Mouse (Mus musculus): ENCODE results near the gene Pwp2. TPM values are rescaled to one million over a fixed set of nuclear protein-coding genes. Genes with fewer than 3 reads are reported as not detected.

The Pwp2 gene
- polyA plus RNA-seq, 1 experiment from 2014 or later = 13.6 TPM

GRCm38 (mm10) chr10:78156926-78157325 lies 28.0 kb downstream of the Pwp2 start:
- Histone ChIP-seq H3K4me3 (replicated peaks; ENCODE audit: low read depth, low read length) (no peak overlapping the region), H3K9me3 (replicated peaks; ENCODE audit: low read length) (no peaks in the 10 kb centered on the region), H3K9ac (ENCODE audit: low read depth, low read length) (no peak overlapping the region), H3K27me3 (ENCODE audit: insufficient read depth, low read length) (no peaks in the 10 kb centered on the region), H3K4me1 (replicated peaks; ENCODE audit: insufficient read depth, low read length) (peaks cover 3% of the 10 kb centered on the region; the same call in 1 of the 2 replicates), H3K36me3 (ENCODE audit: insufficient read depth, low read length) (no peaks in the 10 kb centered on the region), H3K27ac (no peak overlapping the region), H3K4me2 (ENCODE audit: low read length) (no peak overlapping the region)
- DNase-seq (ENCODE audit: low spot score) (no peak), ATAC-seq (replicated peaks; ENCODE audit: low FRiP score, low read depth) (no peak)
- TF ChIP-seq CTCF (IDR thresholded peaks at IDR 0.05; ENCODE audit: low read depth) = no peak
- WGBS = 66% methylated on average over 6 of the region's 6 CpGs

DNA sequence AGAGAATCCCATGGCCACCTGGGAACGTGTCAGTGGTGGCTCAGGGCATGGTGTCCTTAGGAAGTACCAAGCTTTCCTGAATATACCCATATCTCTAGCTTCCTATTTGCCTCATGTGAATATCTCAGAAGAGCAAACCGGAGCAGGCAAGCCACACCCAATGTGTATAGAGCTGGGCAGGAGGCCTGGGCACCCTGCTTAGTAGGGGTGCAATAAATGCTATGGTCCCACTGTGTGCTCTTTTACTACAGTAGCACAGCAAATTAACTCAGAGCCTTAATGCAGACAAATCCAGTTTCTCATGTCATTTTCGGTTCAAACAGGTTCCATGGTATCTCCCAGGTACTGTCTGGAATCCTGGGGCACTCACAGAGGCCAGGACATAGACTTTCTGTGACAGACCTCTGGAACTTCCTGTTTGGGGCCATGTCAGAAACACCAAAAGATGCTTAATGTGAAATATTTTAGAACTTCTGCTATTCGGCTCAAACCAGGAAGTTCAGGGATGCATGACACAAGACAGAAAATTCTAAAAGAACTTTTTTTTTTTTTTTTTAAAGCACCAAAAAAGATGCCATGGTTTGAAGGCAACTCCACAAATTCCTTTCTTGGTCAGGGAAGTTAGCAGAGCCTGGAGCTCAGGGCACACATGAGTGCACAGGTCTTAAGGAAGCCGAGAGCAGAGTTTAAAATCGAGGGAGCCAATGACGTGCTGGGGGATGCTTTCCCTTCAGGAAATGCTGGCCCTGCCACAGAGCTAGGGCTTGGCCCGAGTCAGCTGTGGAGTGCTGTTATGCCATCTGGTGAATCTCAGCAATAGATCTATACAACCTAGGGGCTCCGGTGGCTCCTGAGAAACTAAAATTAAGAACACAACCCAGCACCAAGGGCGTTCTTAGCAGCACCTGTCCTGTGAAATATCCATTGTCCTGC lies 35.8 kb downstream of the Pwp2 start:
- DNase-seq (ENCODE audit: low spot score) (no peak), ATAC-seq (replicated peaks; ENCODE audit: low FRiP score, low read depth) (no peak)
- H3K36me3 ChIP-seq (ENCODE audit: insufficient read depth, low read length) = no peaks in the 10 kb centered on the region
- no peaks in the 10 kb centered on the region for H3K4me1 ChIP-seq (replicated peaks; ENCODE audit: insufficient read depth, low read length)
- no peaks in the 10 kb centered on the region for H3K9me3 ChIP-seq (replicated peaks; ENCODE audit: low read length)
- 55% methylated on average over 10 of the region's 10 CpGs for WGBS
- no peak overlapping the region for H3K4me2 ChIP-seq (ENCODE audit: low read length)
- H3K27me3 ChIP-seq (ENCODE audit: insufficient read depth, low read length) = no peaks in the 10 kb centered on the region
- no peak for TF ChIP-seq CTCF (IDR thresholded peaks at IDR 0.05; ENCODE audit: low read depth)
- no peak overlapping the region for H3K9ac ChIP-seq (ENCODE audit: low read depth, low read length)
- H3K4me3 ChIP-seq (replicated peaks; ENCODE audit: low read depth, low read length) = no peak overlapping the region
- no peak overlapping the region for H3K27ac ChIP-seq

- ATAC-seq (replicated peaks; ENCODE audit: low FRiP score, low read depth) (no peak), DNase-seq (ENCODE audit: low spot score) (no peak)
- H3K27me3 ChIP-seq (ENCODE audit: insufficient read depth, low read length) = no peaks in the 10 kb centered on the region
- H3K27ac ChIP-seq = no peak overlapping the region
- H3K9me3 ChIP-seq (replicated peaks; ENCODE audit: low read length) = no peaks in the 10 kb centered on the region
- no peaks in the 10 kb centered on the region for H3K4me1 ChIP-seq (replicated peaks; ENCODE audit: insufficient read depth, low read length)
- H3K9ac ChIP-seq (ENCODE audit: low read depth, low read length) = no peak overlapping the region
- no peak overlapping the region for H3K4me3 ChIP-seq (replicated peaks; ENCODE audit: low read depth, low read length)
- no peak overlapping the region for H3K4me2 ChIP-seq (ENCODE audit: low read length)
- 68% methylated on average over 4 of the region's 4 CpGs for whole genome bisulfite sequencing
- no peak for TF ChIP-seq CTCF (IDR thresholded peaks at IDR 0.05; ENCODE audit: low read depth)
- no peaks in the 10 kb centered on the region for H3K36me3 ChIP-seq (ENCODE audit: insufficient read depth, low read length)
Observed at GRCm38 (mm10) chr10:78147908-78148441, 37.0 kb downstream of the Pwp2 start.

GRCm38 (mm10) chr10:78143727-78144505 lies 41.0 kb downstream of the Pwp2 start:
- peak; percentile 67; the same call in 1 of the 2 replicates for ATAC-seq (replicated peaks; ENCODE audit: low FRiP score, low read depth)

DNA sequence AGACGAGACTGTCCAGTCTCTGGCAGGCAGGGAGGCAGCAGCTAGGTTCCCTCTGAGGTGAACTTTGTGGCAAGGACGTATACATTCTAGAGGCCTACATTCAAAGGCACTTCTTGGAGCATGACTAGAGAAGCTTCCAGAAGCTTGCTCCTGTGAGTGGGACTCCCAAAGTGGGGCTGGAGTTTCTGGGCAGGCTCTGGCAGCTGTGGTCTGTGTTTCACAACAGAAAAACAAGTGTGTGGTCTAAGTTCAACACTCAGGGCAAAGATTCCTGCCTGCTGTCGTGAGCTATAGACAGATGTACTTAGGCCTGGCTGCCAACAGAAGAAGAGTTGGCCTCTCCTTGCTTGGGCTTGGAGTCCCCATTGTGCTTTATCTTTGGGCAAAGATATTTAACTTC lies 44.1 kb downstream of the Pwp2 start:
- Histone ChIP-seq H3K4me2 (ENCODE audit: low read length) (no peak overlapping the region), H3K9ac (ENCODE audit: low read depth, low read length) (no peak overlapping the region), H3K4me1 (replicated peaks; ENCODE audit: insufficient read depth, low read length) (peaks cover 8% of the 10 kb centered on the region; the same call in 1 of the 2 replicates), H3K27ac (no peak overlapping the region), H3K27me3 (ENCODE audit: insufficient read depth, low read length) (no peaks in the 10 kb centered on the region), H3K36me3 (ENCODE audit: insufficient read depth, low read length) (no peaks in the 10 kb centered on the region), H3K4me3 (replicated peaks; ENCODE audit: low read depth, low read length) (no peak overlapping the region), H3K9me3 (replicated peaks; ENCODE audit: low read length) (no peaks in the 10 kb centered on the region)
- no peak for TF ChIP-seq CTCF (IDR thresholded peaks at IDR 0.05; ENCODE audit: low read depth)
- ATAC-seq (replicated peaks; ENCODE audit: low FRiP score, low read depth) (no peak), DNase-seq (ENCODE audit: low spot score) (no peak)
- WGBS = 85% methylated on average over 3 of the region's 3 CpGs

More at GRCm38 (mm10) chr10:78143727-78144505, 41.0 kb downstream of the Pwp2 start:
- Histone ChIP-seq H3K27me3 (ENCODE audit: insufficient read depth, low read length) (no peaks in the 10 kb centered on the region), H3K27ac (peak overlapping the region; percentile 21; the same call in 1 of the 2 replicates), H3K9me3 (replicated peaks; ENCODE audit: low read length) (no peaks in the 10 kb centered on the region), H3K4me1 (replicated peaks; ENCODE audit: insufficient read depth, low read length) (peaks cover 8% of the 10 kb centered on the region; the same call in 1 of the 2 replicates), H3K4me3 (replicated peaks; ENCODE audit: low read depth, low read length) (no peak overlapping the region), H3K9ac (ENCODE audit: low read depth, low read length) (no peak overlapping the region), H3K4me2 (ENCODE audit: low read length) (no peak overlapping the region), H3K36me3 (ENCODE audit: insufficient read depth, low read length) (no peaks in the 10 kb centered on the region)
- DNase-seq (ENCODE audit: low spot score) = peak; percentile 43
- 57% methylated on average over 8 of the region's 8 CpGs for WGBS
- TF ChIP-seq CTCF (IDR thresholded peaks at IDR 0.05; ENCODE audit: low read depth) = no peak

GRCm38 (mm10) chr10:78140251-78140600 lies 44.7 kb downstream of the Pwp2 start:
- Histone ChIP-seq H3K27ac (peak overlapping the region; percentile 81), H3K36me3 (ENCODE audit: insufficient read depth, low read length) (no peaks in the 10 kb centered on the region), H3K4me1 (replicated peaks; ENCODE audit: insufficient read depth, low read length) (peaks cover 12% of the 10 kb centered on the region), H3K4me2 (ENCODE audit: low read length) (no peak overlapping the region), H3K4me3 (replicated peaks; ENCODE audit: low read depth, low read length) (no peak overlapping the region), H3K9me3 (replicated peaks; ENCODE audit: low read length) (no peaks in the 10 kb centered on the region), H3K27me3 (ENCODE audit: insufficient read depth, low read length) (no peaks in the 10 kb centered on the region), H3K9ac (ENCODE audit: low read depth, low read length) (no peak overlapping the region)
- 93% methylated on average over 1 of the region's 1 CpGs for WGBS
- DNase-seq (ENCODE audit: low spot score) (no peak), ATAC-seq (replicated peaks; ENCODE audit: low FRiP score, low read depth) (no peak)
- TF ChIP-seq CTCF (IDR thresholded peaks at IDR 0.05; ENCODE audit: low read depth) = no peak

Data from kidney, postnatal 0 days (tissue).